Mouse (Mus musculus) heart, embryonic 16.5 days (tissue): ENCODE results near the gene Zfp524. TPM values are rescaled to one million over a fixed set of nuclear protein-coding genes. Genes with fewer than 3 reads are reported as not detected.
A peak's percentile ranks its signal among the peaks of the same experiment; 100 is the strongest.
"Not testable (repeated sequence)": the region's sequence is repeated elsewhere in the genome, so short reads cannot be mapped to it uniquely, and the experiment has no call there.

Source experiments
- ATAC-seq: fragments of 200-750 bp; cut with Nextera tagmentation; replicated peaks from 2 replicates; pipeline ENCODE4 v1.8.0; 2017; ENCODE audit warnings: moderate number of reproducible peaks; ENCODE audit not compliant: insufficient read depth, low FRiP score; ENCODE audit errors: extremely low read depth
- H3K27ac ChIP-seq: fragments of 300-500 bp; sonication (generic); 2 replicates; pipeline ENCODE4 v1.5.1; 2014; ENCODE audit warnings: mild to moderate bottlenecking, low read length, control low read depth, moderate library complexity
- H3K27me3 ChIP-seq: fragments of 300-500 bp; sonication (generic); 2 replicates; pipeline ENCODE4 v1.6.1; 2014; ENCODE audit warnings: low read length, mixed read lengths; ENCODE audit not compliant: control insufficient read depth, insufficient read depth
- H3K36me3 ChIP-seq: fragments of 300-500 bp; sonication (generic); 2 replicates; pipeline ENCODE4 v1.6.1; 2014; ENCODE audit not compliant: control insufficient read depth, insufficient read depth
- H3K4me1 ChIP-seq: fragments of 300-500 bp; sonication (generic); 2 replicates; pipeline ENCODE4 v1.6.1; 2014; ENCODE audit warnings: low read length, mixed read lengths; ENCODE audit not compliant: control insufficient read depth, insufficient read depth
- H3K4me2 ChIP-seq: fragments of 300-500 bp; sonication (generic); 2 replicates; pipeline ENCODE4 v1.6.1; 2014; ENCODE audit warnings: low read depth, mild to moderate bottlenecking, control low read depth, low read length
- H3K4me3 ChIP-seq: fragments of 300-500 bp; sonication (generic); 2 replicates; pipeline ENCODE4 v1.5.1; 2014; ENCODE audit warnings: mild to moderate bottlenecking, control low read depth, low read length
- H3K9ac ChIP-seq: fragments of 300-500 bp; sonication (generic); 2 replicates; pipeline ENCODE4 v1.6.1; 2014; ENCODE audit warnings: low read length, control low read depth
- H3K9me3 ChIP-seq: fragments of 300-500 bp; sonication (generic); replicated peaks from 2 replicates; pipeline ENCODE4 v1.6.1; 2016; ENCODE audit warnings: low read length; ENCODE audit not compliant: control insufficient read depth
- WGBS: fragments of 180-500 bp; shearing (Covaris S2); extraction: QIAGEN DNeasy Blood & Tissue Kit; methylation state at CpG from one replicate; pipeline ENCODE4 v1.1.7; 2014; 5-methylcytosine and 5-hydroxymethylcytosine counted together
- polyA plus RNA-seq: library from polyadenylated mRNA; unstranded; fragments of >200 nt; fragmentation: Nextera tagmentation; extraction: Ambion mirVana; gene quantifications from 2 replicates; pipeline ENCODE4 v1.2.1, GENCODE M21; 2015

The Zfp524 gene
- polyA plus RNA-seq, 1 experiment from 2014 or later, result 14.1 TPM

DNA sequence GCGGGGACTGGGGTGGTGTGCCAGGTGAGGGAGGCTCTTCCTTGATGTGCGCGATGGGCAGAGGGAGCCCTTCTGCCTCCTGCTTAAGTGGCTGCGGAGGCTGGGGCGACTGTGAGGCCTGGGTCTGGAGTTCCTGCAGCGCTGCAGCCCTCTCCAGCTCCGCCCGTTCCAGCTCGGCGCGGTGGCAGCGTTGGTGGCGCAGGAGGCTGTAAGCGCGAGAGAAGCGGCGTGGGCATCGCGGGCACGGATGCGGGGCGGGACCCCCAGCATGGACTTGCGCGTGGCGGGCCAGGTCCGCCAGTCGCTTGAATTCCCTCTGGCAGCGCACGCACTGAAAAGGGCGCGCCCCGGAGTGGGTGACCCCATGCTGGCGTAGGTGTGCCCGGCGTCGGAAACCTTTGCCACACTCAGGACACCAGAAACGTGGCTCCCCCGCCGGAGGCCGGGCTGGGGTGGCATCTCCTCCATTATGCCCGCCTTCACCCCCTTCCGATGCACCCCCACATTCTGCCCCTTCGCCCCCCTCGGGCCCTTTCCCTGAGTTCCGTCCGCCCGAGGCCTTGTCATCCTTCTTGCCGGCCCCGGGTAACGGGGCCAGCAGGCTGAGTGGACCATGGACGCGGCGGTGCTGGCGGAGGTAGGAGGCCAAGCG lies 20.7 kb upstream of the Zfp524 start:
- Histone ChIP-seq H3K4me1 (peaks cover 14% of the 10 kb centered on the region), H3K4me3 (peak overlapping the region; percentile 1; the same call in 1 of the 2 replicates), H3K9ac (0 out of 2 replicates have a peak overlapping the region, but pooled peaks have one; percentile 32), H3K27ac (no peak overlapping the region), H3K27me3 (peaks cover 12% of the 10 kb centered on the region), H3K36me3 (peaks cover 18% of the 10 kb centered on the region), H3K9me3 (0 out of 2 replicates have a peak, but pooled peaks cover 5% of the 10 kb centered on the region), H3K4me2 (peak overlapping the region; percentile 39)
- ATAC-seq, result no peak
- WGBS, result 47% methylated on average over 55 of the region's 55 CpGs

DNA sequence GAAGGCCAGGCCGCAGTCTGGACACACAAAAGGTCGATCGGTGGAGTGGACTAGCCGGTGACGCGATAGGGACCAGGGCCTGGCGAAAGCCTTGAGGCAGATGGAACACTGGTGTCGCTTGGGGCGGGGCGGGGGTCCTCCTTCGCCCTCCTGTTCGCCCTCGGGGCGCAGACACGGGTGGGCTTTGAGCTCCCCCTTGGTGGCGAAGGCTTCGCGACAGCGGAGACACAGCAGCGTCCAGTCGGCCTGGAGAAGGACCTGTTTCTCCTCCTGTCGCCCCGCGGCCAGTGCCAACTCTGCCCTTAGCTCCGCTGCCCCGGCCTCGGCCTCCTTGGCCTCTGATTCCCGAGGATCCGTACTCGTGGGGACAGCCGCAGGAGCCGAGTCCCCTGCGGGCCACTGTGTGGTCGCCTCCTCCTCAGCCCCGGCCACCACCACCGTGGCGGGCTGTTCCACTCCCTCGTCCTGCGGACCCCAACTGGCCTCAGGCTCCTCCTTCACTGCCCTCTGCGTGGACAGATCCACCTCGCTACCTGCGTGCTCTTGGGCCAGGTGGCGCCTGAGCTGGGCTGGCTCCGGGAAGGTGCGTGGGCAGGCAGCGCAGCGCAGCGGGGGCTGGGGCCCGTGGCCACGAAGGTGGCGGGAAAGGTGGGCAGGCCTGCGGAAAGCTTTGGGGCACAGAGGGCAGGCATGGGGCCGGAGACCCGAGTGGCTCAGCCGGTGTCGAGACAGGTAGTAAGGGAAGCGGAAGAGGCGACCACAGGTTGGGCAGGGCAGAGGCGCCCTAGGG lies 20.0 kb upstream of the Zfp524 start:
- H3K4me1 ChIP-seq, result peaks cover 14% of the 10 kb centered on the region
- peaks cover 18% of the 10 kb centered on the region for H3K36me3 ChIP-seq
- H3K9me3 ChIP-seq, result 0 out of 2 replicates have a peak, but pooled peaks cover 5% of the 10 kb centered on the region
- H3K27me3 ChIP-seq, result peaks cover 12% of the 10 kb centered on the region
- H3K9ac ChIP-seq, result 0 out of 2 replicates have a peak overlapping the region, but pooled peaks have one; percentile 32
- 48% methylated on average over 58 of the region's 59 CpGs for WGBS
- H3K4me2 ChIP-seq, result peak overlapping the region; percentile 78
- peak overlapping the region; percentile 1 for H3K4me3 ChIP-seq
- H3K27ac ChIP-seq, result no peak overlapping the region
- no peak for ATAC-seq

DNA sequence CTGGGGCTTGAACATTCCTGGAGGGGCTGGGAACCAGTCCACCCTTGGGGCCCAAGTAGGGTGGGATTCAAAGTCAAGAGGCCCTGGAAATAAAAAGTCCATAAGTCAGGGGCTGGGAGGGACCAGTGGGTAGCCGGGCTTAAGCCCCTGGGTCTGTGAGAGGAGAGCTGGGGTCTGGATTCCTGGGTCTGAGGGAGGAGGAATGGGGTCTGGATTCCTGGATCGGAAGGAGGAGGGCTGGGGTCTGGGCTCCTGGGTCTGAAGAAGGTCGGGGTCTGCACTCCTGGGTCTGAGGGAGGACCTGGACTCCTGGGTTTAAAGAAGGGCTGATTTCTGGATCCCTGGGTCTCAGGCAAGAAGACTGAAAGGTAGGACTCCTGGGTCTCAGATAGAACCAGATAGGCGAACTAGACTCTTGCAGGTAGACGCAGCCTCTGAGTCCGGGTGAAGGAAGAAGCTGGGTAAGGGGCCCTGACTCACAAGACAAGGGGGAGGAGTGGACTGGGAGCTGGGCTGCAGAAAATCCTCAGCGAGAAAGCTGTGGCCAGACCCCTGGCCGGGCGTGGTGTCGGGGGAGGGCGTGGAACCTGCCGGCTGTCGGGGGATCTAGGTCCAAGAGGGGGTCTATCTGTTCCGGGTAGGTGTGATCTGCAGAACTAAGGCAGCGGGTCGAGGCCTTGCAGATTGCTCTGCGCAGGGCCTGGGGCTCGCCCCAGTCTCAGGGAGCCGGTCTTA lies 18.8 kb upstream of the Zfp524 start:
- WGBS, result 7% methylated on average over 19 of the region's 19 CpGs
- ATAC-seq, result peak; percentile 2; the same call in 1 of the 2 replicates
- peaks cover 14% of the 10 kb centered on the region for H3K4me1 ChIP-seq

GRCm38 (mm10) chr7:4996003-4996895 lies 18.0 kb upstream of the Zfp524 start, which contains the start of gene Zfp579:
TSS of gene Zfp579 (minus strand) at chr7:4996158.
- H3K4me2 ChIP-seq, result peak within 1 kb of the TSS; percentile 78
- H3K4me3 ChIP-seq, result peak within 1 kb of the TSS; percentile 70
- H3K4me1 ChIP-seq, result peaks cover 14% of the 10 kb centered on the region
- H3K27me3 ChIP-seq, result peaks cover 12% of the 10 kb centered on the region
- peak within 1 kb of the TSS; percentile 74 for H3K27ac ChIP-seq
- H3K36me3 ChIP-seq, result peaks cover 18% of the 10 kb centered on the region
- H3K9ac ChIP-seq, result peak within 1 kb of the TSS; percentile 83
- 0 out of 2 replicates have a peak, but pooled peaks cover 5% of the 10 kb centered on the region for H3K9me3 ChIP-seq
- peak; percentile 75 for ATAC-seq
- WGBS, result 5% methylated on average over 17 of the region's 26 CpGs

More for the DNA sequence above, 18.8 kb upstream of the Zfp524 start:
- Histone ChIP-seq H3K36me3 (peaks cover 18% of the 10 kb centered on the region), H3K9me3 (0 out of 2 replicates have a peak, but pooled peaks cover 5% of the 10 kb centered on the region), H3K9ac (peak overlapping the region; percentile 83), H3K27me3 (peaks cover 12% of the 10 kb centered on the region), H3K4me2 (peak overlapping the region; percentile 78), H3K4me3 (peak overlapping the region; percentile 70), H3K27ac (peak overlapping the region; percentile 11; the same call in 1 of the 2 replicates)

GRCm38 (mm10) chr7:4996934-4997333 lies 17.3 kb upstream of the Zfp524 start:
- peaks cover 12% of the 10 kb centered on the region for H3K27me3 ChIP-seq
- no peak for ATAC-seq
- H3K4me3 ChIP-seq, result peak overlapping the region; percentile 70; the same call in 1 of the 2 replicates
- H3K9me3 ChIP-seq, result 0 out of 2 replicates have a peak, but pooled peaks cover 5% of the 10 kb centered on the region
- H3K4me1 ChIP-seq, result peaks cover 14% of the 10 kb centered on the region
- peaks cover 14% of the 10 kb centered on the region for H3K36me3 ChIP-seq
- H3K27ac ChIP-seq, result peak overlapping the region; percentile 74
- no peak overlapping the region for H3K9ac ChIP-seq
- 41% methylated on average over 6 of the region's 8 CpGs for WGBS
- peak overlapping the region; percentile 78 for H3K4me2 ChIP-seq

DNA sequence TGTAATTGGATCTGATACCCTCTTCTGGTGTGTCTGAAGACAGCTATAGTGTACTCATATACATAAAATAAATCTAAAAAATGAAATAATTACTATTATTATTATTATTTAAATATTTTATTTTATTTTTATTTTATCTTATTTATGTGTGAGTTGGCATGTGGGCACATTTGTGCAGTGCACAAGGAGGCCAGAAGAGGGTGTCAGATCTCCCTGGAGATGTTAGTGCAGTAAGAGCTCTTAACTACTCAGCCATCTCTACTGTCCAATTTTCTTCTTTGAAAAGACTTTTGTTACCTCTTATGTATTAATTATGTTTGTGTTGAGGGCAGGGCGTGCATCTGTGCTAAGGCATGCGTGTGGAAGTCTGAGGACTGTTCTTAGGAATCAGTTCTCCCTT lies 14.3 kb upstream of the Zfp524 start:
- Histone ChIP-seq H3K36me3 (no peaks in the 10 kb centered on the region), H3K4me3 (no peak overlapping the region), H3K9ac (no peak overlapping the region), H3K9me3 (no peaks in the 10 kb centered on the region), H3K27ac (no peak overlapping the region), H3K4me2 (no peak overlapping the region), H3K4me1 (peaks cover 13% of the 10 kb centered on the region), H3K27me3 (no peaks in the 10 kb centered on the region; the same call in 1 of the 2 replicates)
- ATAC-seq, result no peak
- 65% methylated on average over 2 of the region's 2 CpGs for WGBS

DNA sequence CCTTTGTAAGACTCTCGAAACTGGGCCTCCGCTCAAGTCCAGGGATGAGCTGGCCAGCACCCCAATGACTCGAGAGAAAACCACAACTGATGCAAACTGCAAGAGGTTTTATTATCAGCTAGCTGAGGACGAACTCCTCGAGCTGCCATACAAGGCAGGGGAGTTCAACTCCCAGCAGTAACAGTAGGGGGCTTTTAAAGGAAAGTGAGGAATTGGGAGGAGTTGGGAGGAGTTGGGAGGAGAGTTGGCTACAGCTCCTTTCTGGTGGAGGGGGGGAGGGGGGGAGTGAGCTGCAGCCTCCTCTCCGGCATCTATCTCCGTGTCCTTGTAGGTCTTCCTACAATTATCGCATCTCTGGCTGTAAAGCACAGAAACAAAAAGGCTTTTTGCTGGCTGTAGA lies 11.3 kb upstream of the Zfp524 start:
- WGBS, result 66% methylated on average over 8 of the region's 8 CpGs

GRCm38 (mm10) chr7:5008229-5008628 lies 6.0 kb upstream of the Zfp524 start:
- no peak overlapping the region for H3K4me3 ChIP-seq
- H3K4me2 ChIP-seq, result no peak overlapping the region
- H3K36me3 ChIP-seq, result peaks cover 60% of the 10 kb centered on the region
- ATAC-seq, result no peak
- H3K27me3 ChIP-seq, result no peaks in the 10 kb centered on the region
- H3K27ac ChIP-seq, result no peak overlapping the region
- H3K4me1 ChIP-seq, result peaks cover 1% of the 10 kb centered on the region; the same call in 1 of the 2 replicates
- H3K9me3 ChIP-seq, result no peaks in the 10 kb centered on the region
- WGBS, result 95% methylated on average over 26 of the region's 26 CpGs
- H3K9ac ChIP-seq, result no peak overlapping the region

More for the DNA sequence above, 11.3 kb upstream of the Zfp524 start:
- H3K27me3 ChIP-seq, H3K4me2 ChIP-seq, H3K9me3 ChIP-seq, H3K4me3 ChIP-seq, H3K4me1 ChIP-seq, H3K27ac ChIP-seq, ATAC-seq, H3K9ac ChIP-seq: not testable (repeated sequence)
- peaks cover 14% of the 10 kb centered on the region for H3K36me3 ChIP-seq
